8 mouse cellular contexts compared by ENCODE assay signal in genomic region chr11:53350291-53351223, GRCm38 (mm10). TPM values are rescaled to one million over a fixed set of nuclear protein-coding genes. Genes with fewer than 3 reads are reported as not detected.
DNase-seq lines count a peak whose midpoint lies in the region; ATAC-seq lines count a peak whose summit lies in the region.

Gene Aff4, plus strand, starts transcription at chr11:53350833.

- peak; percentile 70 for DNase-seq in WW6 (ENCODE audit: low read depth, low spot score)
- DNase-seq in cerebellum, postnatal 36 days = peak; percentile 85 to 91
- DNase-seq in gastrocnemius, adult 18-20 months (ENCODE audit: low spot score) = peak; percentile 84
- peak; percentile 83 to 91 for DNase-seq in left cerebral cortex, adult 18-20 months (ENCODE audit: low spot score in 2 of 2)
- DNase-seq in lung, postnatal 4 days = peak; percentile 91 to 96
- peak; percentile 94 for DNase-seq in retina, postnatal 1 day
- peak; percentile 86 for DNase-seq in thymus, postnatal 4 days

- H3K9me3 ChIP-seq in hindbrain, embryonic 15.5 days = no peaks in the 10 kb centered on the region

- peak within 1 kb of the TSS; percentile 96 for H3K4me3 ChIP-seq in hindbrain, embryonic 15.5 days

- H3K27me3 ChIP-seq in hindbrain, embryonic 15.5 days = no peaks in the 10 kb centered on the region

- peak within 1 kb of the TSS; percentile 100 for H3K9ac ChIP-seq in hindbrain, embryonic 15.5 days

- peaks cover 20% of the 10 kb centered on the region for H3K4me1 ChIP-seq in hindbrain, embryonic 15.5 days (replicated peaks)

- H3K36me3 ChIP-seq in hindbrain, embryonic 15.5 days = no peaks in the 10 kb centered on the region

- peak within 1 kb of the TSS; percentile 99 for H3K27ac ChIP-seq in hindbrain, embryonic 15.5 days (replicated peaks)

- under 1% methylated on average over 120 of the region's 127 CpGs for WGBS in hindbrain, embryonic 15.5 days

- peak within 1 kb of the TSS; percentile 82 for H3K4me2 ChIP-seq in hindbrain, embryonic 15.5 days

- peak; percentile 95 for ATAC-seq in hindbrain, embryonic 15.5 days (ENCODE audit: low FRiP score, low read depth)

RNA-seq across cellular contexts. Expression of gene Aff4, which starts in this region (rescaled TPM):
- 10 to 100 TPM; 90.1 to 93.8 TPM for total RNA-seq in gastrocnemius, adult 18-20 months (2021)
- polyA plus RNA-seq in hindbrain, embryonic 15.5 days (2015; fragmentation: Nextera tagmentation; extraction: Ambion mirVana) = 43.9 and 63.2 TPM in 2 replicates
- 100 to 1,000 TPM; 199 to 203 TPM for total RNA-seq in left cerebral cortex, adult 18-20 months (2021)

Comparison
In these comparisons a context has a peak if more than half of its experiments do, and no peak if none do; other contexts are left out.
1. Peak in every context shown above with its lines: DNase-seq, ATAC-seq, H3K4me3 ChIP-seq and H3K27ac ChIP-seq.